Mouse (Mus musculus) cerebellum, adult 2 months (tissue): Measurements from ENCODE around the gene Eif2b5.

Experiments
- CTCF ChIP-seq: fragments of 200-500 bp; IDR thresholded peaks from 2 replicates; pipeline ENCODE4 v1.5.1; 2011; ENCODE audit warnings: low read depth, mild to moderate bottlenecking, control low read depth, low read length, moderate library complexity, borderline replicate concordance; ENCODE audit not compliant: insufficient read depth
- POLR2A ChIP-seq: fragments of 200-500 bp; IDR thresholded peaks from 2 replicates; pipeline ENCODE4 v1.6.1; 2011; ENCODE audit warnings: low read length, control low read depth, borderline replicate concordance; ENCODE audit not compliant: insufficient read depth

DNA sequence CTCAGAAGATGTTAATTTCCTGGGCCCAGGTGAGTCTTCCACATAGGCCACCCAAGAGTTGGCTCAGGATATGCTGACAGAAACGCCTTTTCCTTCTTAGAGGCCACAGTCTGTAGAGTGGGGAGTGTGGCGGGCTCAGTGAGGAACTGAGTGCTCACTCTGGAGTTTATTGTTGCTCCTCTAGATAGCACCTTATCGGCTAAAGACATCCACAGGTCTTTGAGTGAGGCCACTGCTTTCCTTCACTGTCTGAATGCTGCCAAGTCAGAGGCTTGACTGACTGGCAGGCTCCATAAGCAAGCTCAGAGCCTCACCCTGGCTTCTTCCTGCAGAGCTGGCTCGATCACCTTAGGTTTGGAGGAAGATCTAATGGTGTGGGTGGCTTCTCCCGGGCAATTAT, 30.2 kb downstream of the Eif2b5 start:
- TF ChIP-seq CTCF (no peak), POLR2A (no peak)
